Mouse (Mus musculus): Measurements from ENCODE around the gene Rpl10a.

The Rpl10a gene

DNA sequence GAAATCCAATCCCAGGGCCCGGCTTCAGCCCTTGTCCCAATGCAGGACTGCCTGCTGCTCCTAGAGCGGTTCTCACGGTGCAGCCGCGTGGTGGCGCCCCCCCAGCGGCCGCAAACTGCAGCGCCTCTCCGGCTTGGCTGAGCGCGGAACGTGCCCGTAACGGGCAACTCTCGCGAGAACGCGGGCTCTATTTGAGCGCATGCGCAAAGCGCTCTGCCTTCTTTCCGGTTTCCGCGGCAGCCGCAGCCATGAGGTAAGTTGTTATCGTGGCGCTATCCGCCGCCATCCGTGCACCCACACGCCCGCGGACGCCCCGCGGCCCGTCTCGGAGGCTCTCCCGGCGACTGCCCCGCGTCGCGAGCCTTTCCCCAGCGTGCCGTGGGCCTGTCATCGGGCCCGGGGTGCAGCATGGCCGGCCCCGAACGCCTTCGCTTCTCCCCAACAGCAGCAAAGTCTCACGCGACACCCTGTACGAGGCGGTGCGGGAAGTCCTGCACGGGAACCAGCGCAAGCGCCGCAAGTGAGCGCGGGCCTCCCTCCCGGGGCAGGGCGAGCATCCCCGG, at the start of gene Rpl10a:
Gene Rpl10a (plus strand): TSS at position 106 of the 563 bp plus-strand sequence.
- DNase-seq (ENCODE audit: low spot score), result peak; percentile 89

DNA sequence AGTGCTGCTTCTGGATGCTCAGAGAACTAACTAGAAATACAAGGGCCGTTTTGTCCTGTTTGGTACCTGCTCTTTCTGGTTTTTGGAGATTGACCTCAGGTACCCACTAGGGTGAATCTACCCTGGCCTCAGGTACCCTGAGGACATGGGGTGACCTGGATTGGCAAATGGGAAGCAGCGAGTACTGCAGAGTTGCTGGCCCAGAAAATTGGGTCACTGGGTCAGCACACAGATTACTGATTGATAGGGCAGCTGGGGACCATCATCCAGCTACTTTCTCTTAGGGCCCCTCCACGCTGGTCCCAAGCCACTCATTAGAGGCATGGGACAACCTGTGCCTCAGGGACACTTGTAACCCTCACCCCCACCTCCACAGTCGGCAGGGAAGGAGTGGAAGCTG, 49.0 kb upstream of the Rpl10a start:
- no peak for DNase-seq (ENCODE audit: low spot score)

DNA sequence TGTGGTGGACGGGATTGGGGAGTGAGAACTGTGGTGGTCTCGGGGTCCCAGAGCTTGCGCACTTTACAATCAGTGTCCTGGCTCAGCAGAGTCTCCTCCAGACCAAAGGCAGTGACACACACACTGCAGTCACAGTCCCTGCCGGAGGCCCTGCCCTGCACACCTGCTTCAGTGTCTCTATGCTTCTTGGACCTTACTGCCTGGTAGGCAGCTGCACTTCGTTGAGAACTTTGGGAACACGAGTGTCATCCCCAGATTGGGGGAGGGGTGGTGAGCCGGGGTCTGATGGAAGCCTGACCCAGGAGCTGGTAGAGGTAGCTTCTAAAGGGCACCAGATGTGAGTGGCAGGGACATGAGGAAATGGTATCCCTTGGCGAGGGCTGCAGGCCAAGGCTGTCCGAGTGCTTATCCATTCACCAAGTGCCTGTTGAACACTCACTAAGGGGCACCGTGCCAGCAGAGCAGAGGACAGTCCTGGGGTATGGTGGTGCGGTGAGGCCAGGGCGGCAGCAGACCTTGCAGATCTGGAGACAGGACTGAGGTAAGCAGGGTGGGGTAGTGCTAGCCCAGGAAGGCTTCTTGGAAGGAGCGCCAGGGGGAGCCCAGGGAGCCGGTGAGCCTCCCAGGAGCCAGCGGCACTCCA, 48.4 kb upstream of the Rpl10a start:
- DNase-seq (ENCODE audit: low spot score), result no peak

DNA sequence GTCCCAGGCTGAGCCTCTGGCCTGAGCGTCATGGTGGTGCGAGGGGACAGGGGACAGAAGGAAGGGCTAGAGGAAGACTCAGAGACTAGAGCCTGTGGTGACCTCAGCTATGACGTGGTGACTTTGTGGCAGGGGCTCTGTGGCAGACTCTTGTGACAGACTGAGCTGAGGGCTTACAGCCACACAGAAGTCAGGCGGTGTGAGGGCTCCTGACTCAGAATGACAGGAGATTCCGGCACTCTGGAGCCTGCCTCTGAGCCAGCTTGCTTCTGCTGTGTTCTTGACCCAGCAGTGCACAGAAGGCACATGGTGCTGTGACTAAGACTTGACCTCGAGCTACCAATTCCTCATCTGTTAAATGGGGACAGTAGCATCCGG, 47.9 kb upstream of the Rpl10a start:
- DNase-seq (ENCODE audit: low spot score), result no peak

DNA sequence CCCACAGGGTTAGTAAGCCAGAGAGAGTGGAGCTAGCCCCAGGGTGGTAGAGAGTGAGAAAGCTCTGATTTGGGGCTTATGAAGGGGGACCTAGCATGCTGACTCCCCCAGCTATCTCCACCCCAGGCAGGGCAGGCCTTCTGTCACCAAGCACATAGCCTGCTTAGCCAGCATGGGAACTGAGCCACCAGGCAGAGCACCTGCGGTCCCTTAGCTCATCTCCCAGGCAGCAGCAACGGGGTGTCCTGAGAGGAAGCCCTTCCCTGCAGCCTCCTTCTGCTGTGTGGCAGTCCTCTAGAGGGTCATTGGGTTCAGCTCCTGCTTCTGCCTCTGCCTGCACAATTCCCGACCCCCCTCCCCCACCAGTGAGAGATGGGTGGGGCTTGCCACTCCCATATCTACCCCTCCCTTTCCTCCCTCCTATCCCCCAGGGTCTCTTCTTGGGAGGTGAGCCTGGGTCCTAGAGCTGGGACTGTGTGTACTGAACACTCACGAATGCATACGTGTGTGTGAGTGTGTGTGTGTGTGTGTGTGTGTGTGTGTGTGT, 47.4 kb upstream of the Rpl10a start:
- no peak for DNase-seq (ENCODE audit: low spot score)

DNA sequence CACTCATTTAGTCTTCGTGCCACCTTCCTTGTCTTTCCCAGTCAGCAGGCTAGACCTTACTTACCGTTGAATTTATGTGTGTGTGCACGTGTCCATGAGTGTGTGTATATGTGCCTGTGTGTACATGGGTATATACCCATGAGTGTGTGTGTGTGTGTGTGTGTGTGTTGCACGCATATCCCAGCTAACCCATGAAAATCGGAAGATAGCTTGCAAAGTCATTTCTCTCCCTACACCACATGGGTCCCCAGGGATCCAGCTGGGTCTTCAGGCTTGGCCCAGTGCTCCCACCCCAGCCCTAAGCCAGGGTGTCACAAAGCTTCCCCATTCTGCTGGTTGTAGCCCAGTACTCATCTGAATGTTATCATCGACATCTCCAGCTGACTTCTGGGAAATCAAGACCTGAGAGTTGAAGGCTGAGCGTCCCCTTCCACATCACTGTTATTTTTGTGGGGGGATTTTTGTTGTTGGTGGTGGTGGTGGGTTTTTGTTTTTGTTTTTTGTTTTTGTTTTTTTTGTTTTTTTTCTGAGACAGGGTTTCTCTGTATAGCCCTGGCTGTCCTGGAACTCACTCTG, 46.3 kb upstream of the Rpl10a start:
- DNase-seq (ENCODE audit: low spot score), result no peak

DNA sequence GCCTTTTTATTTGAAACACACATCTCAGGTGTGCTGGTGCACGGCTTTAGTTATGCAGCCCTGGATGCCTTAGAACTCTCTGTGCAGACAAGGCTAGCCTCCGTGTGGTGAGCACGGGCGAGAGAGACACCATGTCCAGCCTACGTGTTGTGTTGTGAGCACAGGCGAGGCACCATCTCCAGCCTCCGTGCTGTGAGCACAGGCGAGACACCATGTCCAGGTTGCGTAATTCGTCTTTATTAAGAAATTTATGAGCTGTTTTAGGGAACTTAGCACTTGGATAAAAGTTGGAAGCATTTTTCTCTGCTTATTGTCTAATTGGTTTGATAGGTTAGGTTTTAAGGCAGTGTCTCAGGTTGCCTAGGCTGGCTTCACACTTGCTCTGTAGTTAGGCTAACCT, 45.1 kb upstream of the Rpl10a start:
- no peak for DNase-seq (ENCODE audit: low spot score)

DNA sequence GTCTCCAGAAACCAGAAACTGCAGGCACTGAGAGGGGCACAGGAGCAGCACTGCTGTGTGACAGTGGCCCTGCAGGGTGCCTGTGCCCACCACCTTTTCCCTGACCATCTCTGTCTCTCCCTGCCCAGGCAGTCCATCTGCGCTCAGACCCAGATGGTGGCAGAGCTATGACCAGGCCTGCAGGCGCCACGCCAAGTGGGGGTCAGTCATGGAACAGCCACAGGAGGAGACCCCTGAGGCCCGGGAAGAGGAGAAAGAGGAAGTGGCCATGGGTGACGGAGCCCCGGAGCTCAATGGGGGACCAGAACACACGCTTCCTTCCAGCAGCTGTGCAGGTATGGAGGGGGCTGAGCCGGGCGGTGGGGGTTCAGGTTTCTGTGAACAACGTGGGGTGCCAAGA, 42.1 kb upstream of the Rpl10a start:
- no peak for DNase-seq (ENCODE audit: low spot score)

DNA sequence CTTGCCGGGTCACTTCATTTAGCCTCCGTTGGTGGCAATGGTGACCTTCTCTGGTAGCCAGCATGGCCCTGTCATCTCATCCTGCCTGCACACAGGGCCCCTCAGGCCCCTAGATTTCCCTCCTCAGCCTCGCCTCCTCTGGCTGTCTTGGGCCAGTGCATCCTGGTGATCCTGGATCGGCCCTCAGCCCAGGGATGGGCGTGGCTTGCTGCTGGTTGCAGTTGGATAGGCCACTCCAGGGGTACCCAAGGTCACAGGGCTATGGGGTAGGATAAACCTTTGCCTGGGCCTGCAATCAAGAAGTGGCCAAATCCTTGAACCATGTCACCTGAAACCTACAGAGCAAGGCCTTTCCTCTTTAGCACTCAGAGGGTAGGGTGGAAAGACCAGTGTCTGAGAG, 41.3 kb upstream of the Rpl10a start:
- DNase-seq (ENCODE audit: low spot score), result no peak

DNA sequence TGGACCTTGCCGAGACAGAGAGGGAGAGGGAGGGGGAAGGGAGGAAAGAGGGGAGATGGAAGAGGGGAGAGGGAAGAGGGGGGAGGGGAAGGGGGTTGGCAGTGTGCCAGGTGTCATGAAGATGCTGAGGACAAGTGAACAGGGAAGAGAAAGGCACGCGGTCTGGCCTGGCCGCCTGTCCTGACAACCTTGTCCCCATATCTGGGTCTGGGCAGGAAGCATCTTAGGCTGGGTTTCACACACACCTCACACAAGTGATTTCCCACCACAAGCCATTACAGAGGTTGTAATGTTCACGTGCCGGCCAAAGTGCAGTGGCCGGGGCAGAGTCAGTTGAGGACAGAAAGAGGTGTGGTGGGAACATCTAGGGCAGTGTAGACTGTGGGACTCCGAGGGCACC, 40.7 kb upstream of the Rpl10a start:
- DNase-seq (ENCODE audit: low spot score), result no peak

DNA sequence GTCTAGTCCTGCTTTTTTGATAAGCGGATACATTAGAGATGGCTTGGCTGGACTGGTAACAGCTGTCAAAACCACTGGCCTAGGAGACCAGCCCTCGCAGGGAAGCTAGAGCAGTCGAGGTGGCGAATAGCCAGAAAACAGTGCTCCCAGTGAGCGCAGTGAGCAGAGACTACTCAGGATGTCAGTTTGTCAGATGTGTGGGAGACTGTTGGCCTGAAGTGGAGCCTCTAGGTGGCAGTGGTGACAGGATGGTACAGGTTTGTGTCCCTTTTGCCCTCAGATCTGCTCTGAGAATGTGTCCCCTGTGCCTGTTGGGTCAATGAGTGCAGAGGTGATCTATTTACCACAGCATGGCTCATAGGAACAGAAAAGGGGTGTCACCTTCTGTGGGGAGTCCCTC, 40.3 kb upstream of the Rpl10a start:
- DNase-seq (ENCODE audit: low spot score), result no peak

DNA sequence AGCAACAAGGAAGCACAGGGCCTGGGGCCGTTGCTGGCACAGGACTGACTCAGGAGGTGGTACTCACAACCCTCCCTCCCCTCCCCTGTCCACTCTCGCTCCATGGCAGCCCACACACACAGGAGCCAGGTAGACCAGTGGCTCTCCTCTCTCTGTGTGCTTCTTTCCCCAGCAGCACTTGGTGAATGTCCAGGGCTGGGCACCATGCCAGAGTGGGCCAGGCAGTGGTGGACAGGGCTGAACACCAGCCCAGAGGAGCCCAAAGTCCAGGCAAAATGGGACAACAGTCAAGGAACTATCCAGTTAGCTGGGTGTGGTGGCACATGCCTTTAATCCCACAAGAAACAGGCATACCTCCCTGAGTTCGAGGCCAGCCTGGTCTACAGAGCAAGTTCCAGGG, 38.0 kb upstream of the Rpl10a start:
- no peak for DNase-seq (ENCODE audit: low spot score)

DNA sequence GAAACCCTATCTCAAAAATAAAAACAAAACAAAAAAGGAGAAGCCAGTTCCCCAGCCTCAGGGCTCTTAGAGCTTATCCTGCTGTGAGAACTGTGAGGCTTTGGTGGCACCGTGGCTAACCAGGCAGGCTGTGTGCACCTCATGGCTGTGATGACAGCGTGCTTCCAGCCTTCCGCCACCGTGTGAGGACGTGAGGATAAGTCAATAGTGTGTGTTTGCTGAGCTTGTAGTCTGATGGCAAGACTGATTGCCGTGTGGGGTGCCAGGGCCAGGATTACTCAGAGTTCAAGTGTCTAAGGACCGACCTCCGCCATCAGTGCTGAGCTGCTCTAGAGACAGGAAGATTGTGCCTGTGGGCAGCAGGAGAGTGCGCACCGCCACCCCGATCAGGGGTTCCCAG, 37.6 kb upstream of the Rpl10a start:
- no peak for DNase-seq (ENCODE audit: low spot score)

DNA sequence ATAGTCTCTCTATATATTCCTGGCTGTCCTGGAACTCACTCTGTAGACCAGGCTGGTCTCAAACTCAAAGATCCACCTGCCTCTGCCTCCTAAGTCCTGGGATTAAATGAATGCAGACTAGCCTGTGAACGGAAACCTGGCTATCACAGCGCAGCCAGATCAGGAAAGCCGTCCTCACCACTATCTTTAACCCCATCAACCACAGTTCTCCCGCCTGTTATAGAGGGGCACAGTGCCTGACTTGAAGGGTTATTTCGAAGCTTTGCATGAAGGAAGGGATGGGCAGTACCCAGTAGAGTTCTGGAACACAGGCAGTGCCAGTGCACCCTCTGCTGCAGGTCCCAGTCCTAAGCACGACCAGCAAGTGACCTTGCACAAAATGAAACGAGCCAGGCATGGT, 36.9 kb upstream of the Rpl10a start:
- no peak for DNase-seq (ENCODE audit: low spot score)

DNA sequence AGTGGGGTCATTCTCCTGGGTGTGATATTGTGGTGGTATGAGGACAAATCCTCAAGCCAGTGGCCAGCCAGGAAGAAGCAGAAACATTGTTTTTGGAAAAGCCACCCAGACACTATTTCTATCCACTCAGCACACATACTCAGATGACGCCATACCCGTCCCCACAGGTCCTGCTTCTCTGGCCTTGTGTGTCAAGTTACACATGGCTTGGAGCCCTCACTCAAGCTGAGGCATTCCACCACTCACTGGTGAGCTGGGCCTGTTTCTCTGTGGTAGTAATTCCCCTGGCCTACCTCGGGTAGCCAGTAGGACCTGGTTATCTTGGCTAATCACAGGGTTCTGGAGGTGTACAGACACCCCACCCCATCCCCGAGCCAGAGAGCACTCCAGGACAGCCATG, 34.6 kb upstream of the Rpl10a start:
- no peak for DNase-seq (ENCODE audit: low spot score)

DNA sequence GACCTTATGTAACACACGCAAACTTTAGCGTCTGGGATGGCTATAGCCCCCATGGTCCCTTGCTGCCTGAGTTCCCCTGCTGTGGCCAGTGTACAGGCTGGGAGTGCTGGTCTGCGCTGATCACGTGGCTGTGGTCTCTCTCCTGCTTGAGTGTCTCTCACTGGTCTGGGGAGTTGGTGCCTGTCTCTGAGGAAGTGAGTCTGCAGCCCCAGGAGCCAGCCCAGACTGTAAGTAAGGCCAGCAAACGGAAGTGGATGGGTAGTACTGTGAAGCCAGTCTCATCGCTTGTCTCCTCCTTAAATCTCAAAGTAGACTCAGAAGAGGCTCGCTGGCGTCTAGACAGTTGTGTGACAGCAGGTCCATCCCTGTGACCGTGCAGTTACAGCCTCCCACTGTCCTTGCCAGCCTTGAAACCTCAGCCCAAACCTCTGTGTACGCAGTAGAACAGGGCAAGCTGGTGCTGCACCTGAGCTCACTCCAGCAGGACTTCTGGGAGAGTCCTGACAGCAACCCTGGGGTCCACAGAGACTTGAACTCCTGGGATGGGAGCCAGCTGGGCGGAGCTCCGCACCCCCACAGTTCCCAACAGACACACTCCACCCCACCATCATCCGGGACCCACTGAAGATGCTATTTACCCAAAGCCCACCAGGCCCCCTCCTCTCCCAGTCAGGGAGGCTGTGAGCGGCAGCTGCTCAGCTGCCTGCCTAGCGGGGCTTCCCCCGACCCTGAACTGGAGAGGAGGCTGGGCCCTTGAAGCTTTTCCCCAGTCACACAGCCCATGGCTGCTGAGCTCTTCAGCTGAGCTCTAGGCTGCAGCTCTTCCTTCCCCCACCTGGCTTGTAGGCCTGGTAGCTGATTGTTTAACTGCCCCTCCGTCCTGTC, 33.6 kb upstream of the Rpl10a start:
- DNase-seq (ENCODE audit: low spot score), result no peak

DNA sequence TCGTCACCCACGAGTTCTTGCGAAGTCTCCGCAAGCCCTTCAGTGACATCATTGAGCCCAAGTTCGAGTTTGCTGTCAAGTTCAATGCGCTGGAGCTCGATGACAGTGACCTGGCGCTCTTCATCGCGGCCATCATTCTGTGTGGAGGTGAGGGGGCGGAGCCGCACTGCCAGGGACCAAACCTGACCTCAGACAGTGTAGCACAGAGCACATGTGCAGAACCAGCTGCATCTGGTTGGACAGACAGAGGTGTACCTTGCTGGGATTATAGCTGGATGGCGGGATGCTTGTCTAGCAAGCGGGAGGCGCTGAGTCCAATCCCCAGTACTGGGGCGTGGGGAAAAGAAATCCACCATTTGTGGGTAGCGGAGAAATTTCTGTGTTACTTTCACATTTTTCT, 29.4 kb upstream of the Rpl10a start:
- DNase-seq (ENCODE audit: low spot score), result no peak

DNA sequence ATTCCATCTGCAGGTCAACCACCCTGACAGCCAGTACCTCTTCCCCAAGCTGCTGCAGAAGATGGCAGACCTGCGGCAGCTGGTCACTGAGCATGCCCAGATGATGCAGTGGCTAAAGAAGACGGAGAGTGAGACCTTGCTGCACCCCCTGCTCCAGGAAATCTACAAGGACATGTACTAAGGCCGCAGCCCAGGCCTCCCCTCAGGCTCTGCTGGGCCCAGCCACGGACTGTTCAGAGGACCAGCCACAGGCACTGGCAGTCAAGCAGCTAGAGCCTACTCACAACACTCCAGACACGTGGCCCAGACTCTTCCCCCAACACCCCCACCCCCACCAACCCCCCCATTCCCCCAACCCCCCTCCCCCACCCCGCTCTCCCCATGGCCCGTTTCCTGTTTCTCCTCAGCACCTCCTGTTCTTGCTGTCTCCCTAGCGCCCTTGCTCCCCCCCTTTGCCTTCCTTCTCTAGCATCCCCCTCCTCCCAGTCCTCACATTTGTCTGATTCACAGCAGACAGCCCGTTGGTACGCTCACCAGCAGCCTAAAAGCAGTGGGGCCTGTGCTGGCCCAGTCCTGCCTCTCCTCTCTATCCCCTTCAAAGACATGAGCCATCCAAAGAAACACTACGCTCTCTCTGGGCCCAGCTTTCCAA, 28.5 kb upstream of the Rpl10a start:
- DNase-seq (ENCODE audit: low spot score), result no peak

DNA sequence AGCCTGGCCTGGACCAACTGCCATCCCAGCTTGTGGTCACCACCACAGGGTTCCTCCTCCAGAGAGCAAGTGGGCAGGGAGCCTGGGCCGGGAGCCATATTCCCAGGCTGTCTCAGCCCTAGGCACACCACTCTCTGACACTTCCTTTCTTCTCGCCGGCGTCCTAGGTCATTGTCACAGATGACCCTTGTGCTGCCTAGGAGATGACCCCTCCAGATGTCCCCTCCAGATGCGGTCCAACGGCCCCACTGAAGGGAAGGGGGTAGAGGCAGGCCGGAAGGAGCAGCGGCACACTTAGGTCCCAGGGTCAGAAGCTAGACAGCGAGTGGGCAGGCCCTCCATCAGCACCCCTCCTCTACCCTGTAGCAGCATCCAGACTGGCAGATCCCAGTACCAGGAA, 27.9 kb upstream of the Rpl10a start:
- no peak for DNase-seq (ENCODE audit: low spot score)

DNA sequence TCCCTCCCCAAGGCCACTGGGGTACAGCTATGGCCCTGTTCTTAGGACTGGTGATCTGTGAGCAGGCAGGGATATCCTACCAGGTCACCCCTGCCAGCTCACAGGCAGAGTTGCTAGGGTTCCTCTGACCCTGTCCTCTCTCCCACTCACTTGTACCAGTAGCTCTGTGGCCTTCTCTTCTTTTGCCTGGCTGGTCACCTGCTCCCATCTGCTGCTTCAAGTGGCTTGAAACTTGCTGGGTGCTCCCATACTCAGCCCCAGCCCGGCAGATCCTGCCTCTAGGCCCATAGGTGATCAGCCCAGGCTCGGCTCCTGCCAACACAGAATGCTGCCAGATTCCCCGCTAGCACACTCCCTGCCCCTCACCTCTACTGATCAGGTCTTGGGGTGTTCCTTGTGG, 27.4 kb upstream of the Rpl10a start:
- DNase-seq (ENCODE audit: low spot score), result no peak

DNA sequence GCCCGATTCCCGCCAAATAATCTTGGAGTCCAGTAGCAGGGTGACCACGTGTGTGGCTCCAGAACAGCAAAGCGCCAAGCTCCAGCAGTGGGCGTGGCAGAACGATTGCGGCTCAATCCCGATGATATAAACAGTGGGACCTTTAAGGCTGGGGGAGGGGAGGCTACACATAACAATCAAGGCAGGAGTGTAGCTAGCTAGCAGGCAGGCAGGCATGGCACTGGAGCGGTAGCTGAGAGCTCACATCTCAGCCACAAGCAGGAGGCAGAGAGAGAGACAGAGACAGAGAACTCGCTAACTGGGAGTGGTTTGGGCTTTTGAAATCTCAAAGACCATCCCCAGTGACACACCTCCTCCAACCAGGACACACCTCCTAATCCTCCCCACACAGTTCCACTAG, 23.1 kb upstream of the Rpl10a start:
- DNase-seq (ENCODE audit: low spot score), result no peak
